Mouse (Mus musculus): Measurements from ENCODE around the gene Slc17a3. TPM values are rescaled to one million over a fixed set of nuclear protein-coding genes. Genes with fewer than 3 reads are reported as not detected.

Slc17a3 gene
- polyA plus RNA-seq, 1 experiment from 2014 or later, result not detected

DNA sequence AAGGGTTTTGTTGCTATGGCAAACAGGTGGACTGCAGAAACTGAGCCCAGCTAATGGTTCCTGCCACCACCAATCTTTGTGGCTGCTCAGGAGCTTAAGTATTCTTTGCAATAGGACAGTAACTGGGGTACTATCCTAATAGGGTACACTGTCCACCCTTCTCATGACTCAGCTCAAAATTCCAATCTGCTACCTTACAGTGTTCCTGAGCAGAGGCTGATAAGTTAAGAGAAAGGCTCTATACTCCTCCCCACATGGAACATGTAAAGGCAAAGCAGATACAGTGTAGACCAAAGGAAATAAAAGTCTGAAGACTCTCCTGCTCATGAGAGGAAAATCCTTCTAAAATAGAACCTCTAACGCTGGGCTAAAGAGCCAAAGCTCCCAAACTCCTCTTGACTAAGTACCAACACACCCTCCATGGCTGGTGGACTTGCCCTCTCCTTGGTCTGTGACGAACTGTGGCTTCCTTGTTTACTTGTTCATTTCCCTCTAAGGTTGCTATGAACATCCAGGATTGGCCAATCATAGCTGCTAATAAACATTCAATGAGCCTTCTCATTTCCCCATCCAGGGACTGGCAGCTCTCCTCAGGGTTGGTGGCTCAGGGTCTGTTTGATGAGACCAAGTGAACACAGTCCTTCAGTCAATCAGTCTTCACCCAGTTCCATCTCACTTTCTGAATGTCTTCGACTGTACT, 47.9 kb downstream of the Slc17a3 start:
- Histone ChIP-seq H3K4me3 (no peak overlapping the region), H3K4me1 (replicated peaks) (no peaks in the 10 kb centered on the region), H3K36me3 (no peaks in the 10 kb centered on the region), H3K9me3 (no peaks in the 10 kb centered on the region), H3K27ac (no peak overlapping the region), H3K27me3 (no peaks in the 10 kb centered on the region), H3K9ac (no peak overlapping the region), H3K4me2 (no peak overlapping the region)
- 85% methylated on average over 3 of the region's 3 CpGs for WGBS
- ATAC-seq (ENCODE audit: low FRiP score), result no peak

DNA sequence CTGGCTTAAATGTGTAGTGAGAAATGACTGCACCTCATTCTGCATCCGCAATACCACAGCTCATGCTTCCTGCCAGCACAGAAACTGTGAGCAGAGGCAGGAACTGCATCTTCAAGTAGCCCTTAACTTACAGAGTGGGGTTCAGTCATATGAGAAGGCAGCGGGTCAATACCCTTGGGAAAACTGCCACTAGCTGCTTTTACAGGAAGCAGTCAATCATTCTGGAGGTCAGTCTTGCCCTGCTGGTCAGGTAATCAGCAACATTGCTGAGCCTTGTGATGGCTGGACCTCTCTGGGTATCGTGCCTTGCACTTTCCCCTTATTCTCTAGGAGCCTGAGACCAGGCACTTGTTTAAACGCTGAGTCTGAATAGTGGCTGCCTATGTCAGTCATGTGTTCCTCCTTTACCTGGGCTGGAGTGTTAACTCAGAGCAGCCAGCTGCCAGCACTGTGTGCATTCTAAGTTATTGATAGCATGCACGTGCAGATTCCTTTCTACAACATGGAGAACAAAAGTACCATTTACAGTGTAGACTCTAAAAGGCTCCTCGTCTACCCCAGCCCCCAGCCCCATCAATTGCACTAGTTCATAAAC, 49.9 kb downstream of the Slc17a3 start:
- 73% methylated on average over 6 of the region's 6 CpGs for WGBS
- Histone ChIP-seq H3K4me3 (no peak overlapping the region), H3K9ac (no peak overlapping the region), H3K27ac (no peak overlapping the region), H3K4me1 (replicated peaks) (peaks cover 6% of the 10 kb centered on the region; the same call in 1 of the 2 replicates), H3K9me3 (no peaks in the 10 kb centered on the region), H3K27me3 (no peaks in the 10 kb centered on the region), H3K36me3 (no peaks in the 10 kb centered on the region), H3K4me2 (no peak overlapping the region)
- no peak for ATAC-seq (ENCODE audit: low FRiP score)

DNA sequence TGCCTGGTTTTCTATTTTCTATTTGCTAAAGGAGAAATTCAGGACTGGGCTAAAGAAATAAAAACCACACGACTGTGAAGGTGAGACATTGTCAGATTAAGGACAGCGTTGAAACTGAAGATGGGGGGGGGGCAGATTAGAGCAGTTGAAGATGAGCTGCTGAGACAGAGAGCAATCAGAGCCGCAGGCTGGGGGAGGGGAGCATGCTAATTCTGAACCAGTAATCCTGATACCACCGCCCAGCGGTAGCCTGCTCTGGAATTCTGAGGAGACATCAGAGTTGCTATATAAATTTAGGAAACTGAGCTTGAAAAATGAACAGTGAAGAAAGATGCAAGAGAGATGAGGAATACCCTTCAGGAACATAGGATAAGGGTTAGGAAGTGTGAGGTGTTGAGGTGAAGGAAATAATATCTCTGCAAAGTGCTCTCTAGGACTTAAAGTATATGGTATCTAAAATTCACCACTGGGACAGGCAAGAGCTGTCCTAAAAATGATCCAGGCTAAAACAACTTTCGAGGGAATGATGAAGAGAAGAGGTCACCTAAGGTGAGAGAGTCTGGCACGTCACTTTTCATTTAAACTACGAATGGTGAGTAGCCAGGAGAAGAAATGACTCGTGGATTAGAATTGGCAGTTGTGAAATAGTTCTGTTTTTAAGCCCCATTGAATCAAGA, 53.5 kb downstream of the Slc17a3 start:
- no peak overlapping the region for H3K9ac ChIP-seq
- H3K27me3 ChIP-seq, result no peaks in the 10 kb centered on the region
- H3K4me3 ChIP-seq, result no peak overlapping the region
- no peaks in the 10 kb centered on the region for H3K9me3 ChIP-seq
- H3K4me1 ChIP-seq (replicated peaks), result peaks cover 6% of the 10 kb centered on the region; the same call in 1 of the 2 replicates
- ATAC-seq (ENCODE audit: low FRiP score), result no peak
- no peak overlapping the region for H3K27ac ChIP-seq
- no peaks in the 10 kb centered on the region for H3K36me3 ChIP-seq
- no peak overlapping the region for H3K4me2 ChIP-seq
- 17% methylated on average over 9 of the region's 9 CpGs for WGBS

DNA sequence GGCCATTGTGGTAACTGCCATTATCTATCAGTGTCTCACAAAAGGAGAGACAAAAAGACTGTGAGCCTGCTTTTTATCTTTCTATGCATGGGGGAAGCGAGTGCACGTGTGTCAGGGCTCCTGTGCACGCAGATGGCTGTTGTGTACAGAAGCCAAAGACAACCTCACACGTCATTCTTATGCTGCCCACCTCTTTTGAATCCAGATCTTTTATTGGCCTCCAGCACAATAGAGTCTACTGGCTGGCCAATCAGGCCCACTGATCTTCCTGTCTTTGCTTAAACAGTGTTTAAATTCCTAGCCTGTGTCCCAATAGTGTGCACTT, 54.0 kb downstream of the Slc17a3 start:
- peak; percentile 57; the same call in 1 of the 2 replicates for ATAC-seq (ENCODE audit: low FRiP score)
- Histone ChIP-seq H3K4me1 (replicated peaks) (peaks cover 6% of the 10 kb centered on the region; the same call in 1 of the 2 replicates), H3K9me3 (no peaks in the 10 kb centered on the region), H3K9ac (no peak overlapping the region), H3K36me3 (no peaks in the 10 kb centered on the region), H3K27ac (no peak overlapping the region), H3K4me3 (no peak overlapping the region), H3K4me2 (no peak overlapping the region), H3K27me3 (no peaks in the 10 kb centered on the region)
- WGBS, result 8% methylated on average over 4 of the region's 4 CpGs

DNA sequence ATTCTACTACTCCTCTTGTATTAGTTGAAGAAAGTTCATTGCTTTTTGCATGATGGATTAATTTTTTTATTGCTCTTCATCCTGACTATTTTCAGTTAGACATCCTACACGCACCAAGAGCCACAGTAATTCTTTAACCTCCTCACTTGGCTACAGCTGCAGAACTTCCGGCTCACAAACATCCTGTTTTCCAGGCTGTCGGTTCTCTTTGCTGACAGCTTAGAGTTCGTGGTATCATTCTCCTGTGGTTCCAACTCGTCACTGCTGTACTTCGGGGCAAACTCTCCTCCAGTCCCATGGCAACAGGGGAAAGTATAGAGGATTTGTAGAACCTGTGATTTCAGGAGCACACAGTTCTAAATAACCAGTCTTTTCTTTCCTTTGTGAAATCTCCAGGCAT, 59.0 kb downstream of the Slc17a3 start:
- WGBS, result 58% methylated on average over 6 of the region's 6 CpGs
- ATAC-seq (ENCODE audit: low FRiP score), result no peak
- Histone ChIP-seq H3K4me3 (no peak overlapping the region), H3K9me3 (no peaks in the 10 kb centered on the region), H3K4me2 (no peak overlapping the region), H3K9ac (no peak overlapping the region), H3K36me3 (no peaks in the 10 kb centered on the region), H3K27ac (no peak overlapping the region), H3K27me3 (no peaks in the 10 kb centered on the region), H3K4me1 (replicated peaks) (no peaks in the 10 kb centered on the region)

DNA sequence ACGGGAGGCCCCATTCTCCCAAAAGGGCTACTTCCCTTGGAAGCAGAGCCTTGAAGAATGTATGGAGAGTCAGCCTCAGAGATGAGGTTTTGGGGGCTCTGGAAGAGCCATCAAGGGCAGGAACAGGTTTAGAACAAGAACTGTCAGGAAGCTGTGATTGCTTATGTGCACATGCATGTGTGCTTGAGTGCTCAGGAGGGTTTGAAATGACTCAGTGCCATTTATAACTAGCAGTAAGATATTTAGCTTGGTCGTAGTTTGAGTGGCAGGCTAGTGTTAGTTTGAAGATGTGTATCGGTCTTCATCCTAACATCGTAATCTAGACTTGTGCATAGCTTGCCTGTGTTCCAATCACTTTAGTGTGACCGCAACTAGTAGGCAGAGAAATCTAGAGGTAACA, 67.7 kb downstream of the Slc17a3 start:
- no peaks in the 10 kb centered on the region for H3K36me3 ChIP-seq
- no peak overlapping the region for H3K9ac ChIP-seq
- no peaks in the 10 kb centered on the region for H3K4me1 ChIP-seq (replicated peaks)
- ATAC-seq (ENCODE audit: low FRiP score), result no peak
- 95% methylated on average over 5 of the region's 5 CpGs for WGBS
- H3K4me2 ChIP-seq, result no peak overlapping the region
- no peak overlapping the region for H3K4me3 ChIP-seq
- H3K27ac ChIP-seq, result no peak overlapping the region
- H3K27me3 ChIP-seq, result no peaks in the 10 kb centered on the region
- no peaks in the 10 kb centered on the region for H3K9me3 ChIP-seq

DNA sequence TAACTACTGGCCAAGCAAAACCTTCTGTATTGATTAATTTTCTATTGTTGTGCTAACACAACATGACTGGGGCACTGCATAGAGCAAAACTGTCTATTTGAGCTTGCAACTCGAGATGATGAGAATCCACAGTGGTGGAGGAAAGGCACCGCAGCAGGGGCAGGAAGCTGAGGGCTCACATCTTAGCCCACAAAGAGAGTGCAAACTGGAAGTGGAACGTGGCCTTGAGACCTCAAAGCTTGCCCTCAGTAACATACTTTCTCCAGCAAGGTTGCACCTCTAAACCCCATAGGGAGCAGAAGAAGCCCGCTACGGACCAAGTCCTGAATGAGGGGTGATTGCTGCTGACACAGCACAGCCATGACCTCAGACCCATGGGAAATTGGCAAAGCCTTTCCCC, 70.9 kb downstream of the Slc17a3 start:
- Histone ChIP-seq H3K27me3 (no peaks in the 10 kb centered on the region), H3K36me3 (no peaks in the 10 kb centered on the region), H3K9me3 (no peaks in the 10 kb centered on the region), H3K27ac (no peak overlapping the region), H3K4me3 (no peak overlapping the region), H3K9ac (no peak overlapping the region), H3K4me2 (no peak overlapping the region), H3K4me1 (replicated peaks) (no peaks in the 10 kb centered on the region)
- ATAC-seq (ENCODE audit: low FRiP score), result no peak
- WGBS, result 83% methylated on average over 5 of the region's 5 CpGs

Other genes with a start within 250 kb of the Slc17a3 start
- 1.2 and 1.6 TPM in 2 replicates for gene Hist1h2be, start 218.3 kb upstream of the Slc17a3 start, polyA plus RNA-seq (2015; fragmentation: Nextera tagmentation; extraction: Ambion mirVana)
- gene Hist1h1e, start 216.9 kb upstream of the Slc17a3 start, polyA plus RNA-seq (2015; fragmentation: Nextera tagmentation; extraction: Ambion mirVana), result 7.9 and 8.8 TPM in 2 replicates
- 0.38 and 0.54 TPM in 2 replicates for gene Hist1h2ac, start 155.5 kb upstream of the Slc17a3 start, polyA plus RNA-seq (2015; fragmentation: Nextera tagmentation; extraction: Ambion mirVana)
- 17.8 and 23.1 TPM in 2 replicates for gene Hist1h2bc, start 155.2 kb upstream of the Slc17a3 start, polyA plus RNA-seq (2015; fragmentation: Nextera tagmentation; extraction: Ambion mirVana)
- gene Hist1h1t, start 143.6 kb upstream of the Slc17a3 start, polyA plus RNA-seq (2015; fragmentation: Nextera tagmentation; extraction: Ambion mirVana), result not detected in 2 replicates
- 3.9 and 4.4 TPM in 2 replicates for gene Hist1h4c, start 141.0 kb upstream of the Slc17a3 start, polyA plus RNA-seq (2015; fragmentation: Nextera tagmentation; extraction: Ambion mirVana)
- gene Hfe, start 128.6 kb upstream of the Slc17a3 start, polyA plus RNA-seq (2015; fragmentation: Nextera tagmentation; extraction: Ambion mirVana), result 5.4 and 5.6 TPM in 2 replicates
- 8.8 and 9.7 TPM in 2 replicates for gene Hist1h1c, start 100.6 kb upstream of the Slc17a3 start, polyA plus RNA-seq (2015; fragmentation: Nextera tagmentation; extraction: Ambion mirVana)
- 1.3 and 1.9 TPM in 2 replicates for gene Hist1h3c, start 93.8 kb upstream of the Slc17a3 start, polyA plus RNA-seq (2015; fragmentation: Nextera tagmentation; extraction: Ambion mirVana)
- 0.86 and 1.7 TPM in 2 replicates for gene Hist1h2bb, start 92.7 kb upstream of the Slc17a3 start, polyA plus RNA-seq (2015; fragmentation: Nextera tagmentation; extraction: Ambion mirVana)
- gene Hist1h2ab, start 88.3 kb upstream of the Slc17a3 start, polyA plus RNA-seq (2015; fragmentation: Nextera tagmentation; extraction: Ambion mirVana), result 10.5 and 12.7 TPM in 2 replicates
- 4.2 and 4.4 TPM in 2 replicates for gene Hist1h3b, start 87.2 kb upstream of the Slc17a3 start, polyA plus RNA-seq (2015; fragmentation: Nextera tagmentation; extraction: Ambion mirVana)
- gene Hist1h4b, start 82.4 kb upstream of the Slc17a3 start, polyA plus RNA-seq (2015; fragmentation: Nextera tagmentation; extraction: Ambion mirVana), result 1.4 TPM in 1 of 2 replicates, not detected in the other
- not detected in 2 replicates for gene Hist1h4a, start 78.2 kb upstream of the Slc17a3 start, polyA plus RNA-seq (2015; fragmentation: Nextera tagmentation; extraction: Ambion mirVana)
- gene Hist1h3a, start 77.0 kb upstream of the Slc17a3 start, polyA plus RNA-seq (2015; fragmentation: Nextera tagmentation; extraction: Ambion mirVana), result 1.9 and 2.5 TPM in 2 replicates
- 0.56 and 1.2 TPM in 2 replicates for gene Hist1h1a, start 75.8 kb upstream of the Slc17a3 start, polyA plus RNA-seq (2015; fragmentation: Nextera tagmentation; extraction: Ambion mirVana)
- not detected in 2 replicates for gene Trim38, start 69.5 kb upstream of the Slc17a3 start, polyA plus RNA-seq (2015; fragmentation: Nextera tagmentation; extraction: Ambion mirVana)
- gene Slc17a2, start 32.4 kb upstream of the Slc17a3 start, polyA plus RNA-seq (2015; fragmentation: Nextera tagmentation; extraction: Ambion mirVana), result not detected in 2 replicates
- gene Slc17a1, start 28.3 kb downstream of the Slc17a3 start, polyA plus RNA-seq (2015; fragmentation: Nextera tagmentation; extraction: Ambion mirVana), result not detected in 2 replicates
- 0.09 TPM in 1 of 2 replicates, not detected in the other for gene Slc17a4, start 75.6 kb downstream of the Slc17a3 start, polyA plus RNA-seq (2015; fragmentation: Nextera tagmentation; extraction: Ambion mirVana)
- not detected in 2 replicates for gene Hist1h2ba, start 94.7 kb downstream of the Slc17a3 start, polyA plus RNA-seq (2015; fragmentation: Nextera tagmentation; extraction: Ambion mirVana)
- gene Hist1h2aa, start 95.0 kb downstream of the Slc17a3 start, polyA plus RNA-seq (2015; fragmentation: Nextera tagmentation; extraction: Ambion mirVana), result not detected in 2 replicates
- gene Scgn, start 151.8 kb downstream of the Slc17a3 start, polyA plus RNA-seq (2015; fragmentation: Nextera tagmentation; extraction: Ambion mirVana), result 1.0 and 1.4 TPM in 2 replicates

All from hindbrain, embryonic 13.5 days (tissue).